Mouse (Mus musculus) midbrain, embryonic 15.5 days (tissue): ENCODE measurements around the gene Dlgap1. TPM values are rescaled to one million over a fixed set of nuclear protein-coding genes. Genes with fewer than 3 reads are reported as not detected.
A peak's percentile ranks its signal among the peaks of the same experiment; 100 is the strongest.

Experiments used
- ATAC-seq: fragments of 200-750 bp; cut with Nextera tagmentation; replicated peaks from 2 replicates; pipeline ENCODE4 v1.8.0; 2017; ENCODE audit warnings: moderate TSS enrichment
- H3K27ac ChIP-seq: fragments of 300-500 bp; sonication (generic); 2 replicates; pipeline ENCODE4 v1.5.1; 2015; ENCODE audit warnings: mild to moderate bottlenecking, inconsistent platforms
- H3K27me3 ChIP-seq: fragments of 300-500 bp; sonication (generic); replicated peaks from 2 replicates; pipeline ENCODE4 v1.6.1; 2015; ENCODE audit warnings: inconsistent platforms
- H3K36me3 ChIP-seq: fragments of 300-500 bp; sonication (generic); replicated peaks from 2 replicates; pipeline ENCODE4 v1.6.1; 2015; ENCODE audit warnings: inconsistent platforms
- H3K4me1 ChIP-seq: fragments of 300-500 bp; sonication (generic); 2 replicates; pipeline ENCODE4 v1.6.1; 2015; ENCODE audit warnings: inconsistent platforms
- H3K4me2 ChIP-seq: fragments of 300-500 bp; sonication (generic); 2 replicates; pipeline ENCODE4 v1.6.1; 2015; ENCODE audit warnings: inconsistent platforms, mild to moderate bottlenecking, moderate library complexity
- H3K4me3 ChIP-seq: fragments of 300-500 bp; sonication (generic); 2 replicates; pipeline ENCODE4 v1.5.1; 2015; ENCODE audit warnings: mild to moderate bottlenecking, inconsistent platforms
- H3K9ac ChIP-seq: fragments of 300-500 bp; sonication (generic); 2 replicates; pipeline ENCODE4 v1.6.1; 2015; ENCODE audit warnings: mild to moderate bottlenecking, inconsistent platforms
- H3K9me3 ChIP-seq: fragments of 300-500 bp; sonication (generic); 2 replicates; pipeline ENCODE4 v1.6.1; 2016; ENCODE audit warnings: inconsistent platforms
- WGBS: fragments of 180-500 bp; shearing (Covaris S2); methylation state at CpG from one replicate; pipeline ENCODE4 v1.1.7; 2015; ENCODE audit warnings: mixed read lengths; 5-methylcytosine and 5-hydroxymethylcytosine counted together
- polyA plus RNA-seq: library from polyadenylated mRNA; unstranded; fragments of >200 nt; fragmentation: Nextera tagmentation; extraction: Ambion mirVana; gene quantifications from 2 replicates; pipeline ENCODE4 v1.2.1, GENCODE M21; 2015

The Dlgap1 gene
- polyA plus RNA-seq, 1 experiment from 2014 or later: 28.4 TPM

DNA sequence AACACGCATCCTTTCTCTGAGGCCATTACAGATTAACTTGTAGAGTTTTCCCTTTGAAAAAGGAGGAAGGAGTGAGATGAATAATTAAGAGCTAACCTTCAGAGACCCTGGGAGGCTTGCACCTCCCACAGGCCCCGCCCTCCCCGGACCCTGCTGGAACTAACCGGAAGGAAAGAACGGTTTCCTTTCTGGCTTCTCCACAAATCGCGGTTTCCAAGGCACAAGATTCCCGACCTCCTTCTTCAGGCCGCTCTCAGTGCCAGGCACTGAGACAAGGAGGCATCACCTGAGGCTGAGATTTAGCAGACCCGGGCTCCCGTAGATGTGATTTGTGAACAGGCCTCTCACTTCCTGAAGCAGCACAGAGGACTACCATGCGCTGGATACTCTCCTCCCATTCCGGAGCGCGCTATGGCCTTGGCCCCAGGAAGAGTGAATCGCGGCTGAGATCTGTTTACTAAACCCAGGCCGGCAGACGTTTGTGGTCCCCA lies 782.3 kb downstream of the Dlgap1 start:
- WGBS: 6% methylated on average over 19 of the region's 19 CpGs

GRCm38 (mm10) chr17:70751676-70752075 lies 782.8 kb downstream of the Dlgap1 start:
- ATAC-seq: no peak
- H3K27me3 ChIP-seq: peaks cover 51% of the 10 kb centered on the region
- H3K9me3 ChIP-seq: no peaks in the 10 kb centered on the region
- no peak overlapping the region for H3K27ac ChIP-seq
- H3K36me3 ChIP-seq: no peaks in the 10 kb centered on the region
- H3K9ac ChIP-seq: no peak overlapping the region
- peak overlapping the region; percentile 44; the same call in 1 of the 2 replicates for H3K4me2 ChIP-seq
- H3K4me1 ChIP-seq: peaks cover 32% of the 10 kb centered on the region
- 58% methylated on average over 6 of the region's 6 CpGs for WGBS
- H3K4me3 ChIP-seq: peak overlapping the region; percentile 25; the same call in 1 of the 2 replicates

More for the DNA sequence above, 782.3 kb downstream of the Dlgap1 start:
- Histone ChIP-seq H3K36me3 (no peaks in the 10 kb centered on the region), H3K9me3 (no peaks in the 10 kb centered on the region), H3K27me3 (peaks cover 56% of the 10 kb centered on the region), H3K27ac (no peak overlapping the region), H3K4me2 (peak overlapping the region; percentile 44), H3K4me3 (peak overlapping the region; percentile 25), H3K9ac (no peak overlapping the region; the same call in 1 of the 2 replicates), H3K4me1 (peaks cover 32% of the 10 kb centered on the region)
- no peak for ATAC-seq

DNA sequence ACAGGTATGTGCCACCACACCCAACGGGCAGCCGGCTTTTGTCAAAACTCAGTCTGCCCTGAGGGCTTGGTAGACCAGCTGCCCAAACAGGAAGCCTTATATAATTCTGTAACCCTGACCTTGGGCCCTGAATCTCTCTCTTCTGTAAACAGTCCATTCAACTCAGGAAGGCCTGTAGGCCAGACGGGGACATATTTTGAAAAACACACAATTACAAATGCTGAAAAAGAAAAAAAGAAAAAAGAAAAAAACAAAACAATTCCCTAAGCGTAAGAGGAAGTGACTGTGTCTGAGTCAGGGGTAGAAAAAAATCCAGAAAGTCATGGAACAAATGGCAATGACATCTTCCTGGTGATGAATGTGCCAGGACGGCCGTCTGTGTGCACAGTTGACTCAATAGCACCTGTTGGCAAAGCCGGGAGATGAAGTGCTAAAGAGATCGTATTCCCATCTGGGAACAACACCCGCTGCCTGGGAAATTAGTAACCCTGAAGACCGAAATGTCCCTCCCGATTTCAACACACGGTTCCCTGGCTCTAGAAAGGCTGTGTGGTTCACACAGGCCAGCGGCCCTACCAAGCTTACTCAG lies 784.7 kb downstream of the Dlgap1 start:
- WGBS: 87% methylated on average over 13 of the region's 13 CpGs
- H3K4me1 ChIP-seq: peaks cover 20% of the 10 kb centered on the region
- no peak for ATAC-seq
- H3K27ac ChIP-seq: no peak overlapping the region
- H3K9me3 ChIP-seq: no peaks in the 10 kb centered on the region
- H3K4me3 ChIP-seq: no peak overlapping the region
- no peak overlapping the region for H3K9ac ChIP-seq
- no peaks in the 10 kb centered on the region for H3K36me3 ChIP-seq
- H3K4me2 ChIP-seq: no peak overlapping the region
- H3K27me3 ChIP-seq: peaks cover 43% of the 10 kb centered on the region

GRCm38 (mm10) chr17:70754041-70754440 lies 785.2 kb downstream of the Dlgap1 start:
- H3K4me3 ChIP-seq: no peak overlapping the region
- H3K36me3 ChIP-seq: no peaks in the 10 kb centered on the region
- no peaks in the 10 kb centered on the region for H3K9me3 ChIP-seq
- H3K27ac ChIP-seq: no peak overlapping the region
- ATAC-seq: no peak
- H3K4me1 ChIP-seq: peaks cover 18% of the 10 kb centered on the region
- 90% methylated on average over 9 of the region's 9 CpGs for WGBS
- H3K27me3 ChIP-seq: peaks cover 42% of the 10 kb centered on the region
- no peak overlapping the region for H3K4me2 ChIP-seq
- H3K9ac ChIP-seq: no peak overlapping the region

- no peak overlapping the region for H3K27ac ChIP-seq
- H3K27me3 ChIP-seq: peaks cover 37% of the 10 kb centered on the region
- H3K9me3 ChIP-seq: no peaks in the 10 kb centered on the region
- H3K4me1 ChIP-seq: peaks cover 18% of the 10 kb centered on the region
- no peak overlapping the region for H3K4me3 ChIP-seq
- H3K4me2 ChIP-seq: peak overlapping the region; percentile 53
- WGBS: 53% methylated on average over 7 of the region's 7 CpGs
- no peak overlapping the region for H3K9ac ChIP-seq
- H3K36me3 ChIP-seq: no peaks in the 10 kb centered on the region
- no peak for ATAC-seq
These were observed 785.8 kb downstream of the Dlgap1 start for GRCm38 (mm10) chr17:70754638-70755037.

- ATAC-seq: peak; percentile 60
- peaks cover 18% of the 10 kb centered on the region for H3K4me1 ChIP-seq
- H3K4me3 ChIP-seq: peak overlapping the region; percentile 26
- under 1% methylated on average over 22 of the region's 22 CpGs for WGBS
- 0 out of 2 replicates have a peak overlapping the region, but pooled peaks have one; percentile 38 for H3K27ac ChIP-seq
- H3K27me3 ChIP-seq: peaks cover 35% of the 10 kb centered on the region
- H3K9ac ChIP-seq: no peak overlapping the region; the same call in 1 of the 2 replicates
- H3K9me3 ChIP-seq: no peaks in the 10 kb centered on the region
- H3K4me2 ChIP-seq: peak overlapping the region; percentile 53
- no peaks in the 10 kb centered on the region for H3K36me3 ChIP-seq
These were observed 786.3 kb downstream of the Dlgap1 start for GRCm38 (mm10) chr17:70755039-70755668.

DNA sequence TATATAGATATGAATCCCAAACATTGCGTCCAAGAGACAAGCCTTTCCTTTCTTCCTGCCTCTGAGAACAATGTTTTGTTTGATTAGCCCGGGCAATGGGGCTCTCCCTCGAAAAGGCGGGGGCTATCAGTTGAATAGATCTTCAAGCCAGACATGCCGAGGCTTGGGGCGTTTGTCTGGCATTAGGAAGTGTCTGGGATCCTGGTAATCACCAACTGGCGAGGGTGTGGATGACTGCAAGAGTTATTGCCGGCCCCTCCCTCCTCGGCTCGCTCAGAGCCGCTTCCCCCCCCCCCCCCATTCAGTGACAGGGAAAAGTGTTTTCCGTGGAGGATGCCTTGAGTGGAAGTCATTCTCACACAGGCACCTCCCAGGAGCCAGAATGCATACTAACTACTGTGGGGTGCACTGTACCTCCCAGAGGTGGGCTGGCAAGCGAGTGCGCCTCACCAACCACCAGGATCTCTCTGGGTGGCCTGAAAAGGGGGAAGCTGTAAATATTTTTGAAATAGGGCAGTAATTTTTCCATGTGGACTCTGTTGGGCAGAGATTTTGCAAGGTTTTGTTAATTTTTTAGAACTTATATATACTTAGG lies 786.9 kb downstream of the Dlgap1 start:
- peaks cover 17% of the 10 kb centered on the region for H3K4me1 ChIP-seq
- H3K9ac ChIP-seq: no peak overlapping the region; the same call in 1 of the 2 replicates
- 5% methylated on average over 14 of the region's 14 CpGs for WGBS
- no peak overlapping the region for H3K27ac ChIP-seq
- no peaks in the 10 kb centered on the region for H3K36me3 ChIP-seq
- ATAC-seq: no peak; the same call in 1 of the 2 replicates
- H3K4me3 ChIP-seq: peak overlapping the region; percentile 26
- H3K4me2 ChIP-seq: peak overlapping the region; percentile 53
- H3K27me3 ChIP-seq: peaks cover 29% of the 10 kb centered on the region
- no peaks in the 10 kb centered on the region for H3K9me3 ChIP-seq

GRCm38 (mm10) chr17:70762001-70762400 lies 793.1 kb downstream of the Dlgap1 start:
- H3K9me3 ChIP-seq: no peaks in the 10 kb centered on the region
- no peaks in the 10 kb centered on the region for H3K36me3 ChIP-seq
- H3K27me3 ChIP-seq: no peaks in the 10 kb centered on the region
- no peak overlapping the region for H3K9ac ChIP-seq
- ATAC-seq: no peak
- no peak overlapping the region for H3K27ac ChIP-seq
- no peaks in the 10 kb centered on the region for H3K4me1 ChIP-seq
- WGBS: 97% methylated on average over 7 of the region's 7 CpGs
- H3K4me2 ChIP-seq: no peak overlapping the region
- no peak overlapping the region for H3K4me3 ChIP-seq

- Histone ChIP-seq H3K27me3 (no peaks in the 10 kb centered on the region), H3K4me1 (no peaks in the 10 kb centered on the region), H3K4me2 (no peak overlapping the region), H3K27ac (no peak overlapping the region), H3K9me3 (no peaks in the 10 kb centered on the region), H3K9ac (no peak overlapping the region), H3K36me3 (no peaks in the 10 kb centered on the region), H3K4me3 (no peak overlapping the region)
- WGBS: 88% methylated on average over 10 of the region's 10 CpGs
- ATAC-seq: no peak
These were observed 793.8 kb downstream of the Dlgap1 start for GRCm38 (mm10) chr17:70762634-70763033.

DNA sequence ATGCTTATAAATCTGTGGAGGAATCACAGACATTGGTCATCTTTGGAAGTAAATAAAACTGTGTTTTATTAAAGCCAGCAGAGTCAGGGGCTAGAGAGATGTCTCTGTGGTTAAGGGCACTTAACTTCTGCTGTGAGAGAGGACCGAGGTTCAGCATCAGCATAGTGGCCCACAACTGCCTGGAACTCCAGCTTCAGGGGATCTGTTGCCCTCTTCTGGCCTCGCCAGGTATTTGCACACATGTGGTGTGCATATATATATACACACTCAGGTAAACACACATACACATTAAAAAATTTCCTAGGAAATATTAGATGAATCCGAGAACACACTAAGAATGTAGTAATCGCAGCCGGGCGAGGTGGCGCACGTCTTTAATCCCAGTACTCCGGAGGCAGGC lies 796.5 kb downstream of the Dlgap1 start:
- WGBS: over 99% methylated on average over 9 of the region's 9 CpGs
- no peak overlapping the region for H3K9ac ChIP-seq
- no peak overlapping the region for H3K27ac ChIP-seq
- no peak overlapping the region for H3K4me2 ChIP-seq
- ATAC-seq: no peak
- no peaks in the 10 kb centered on the region for H3K36me3 ChIP-seq
- H3K9me3 ChIP-seq: no peaks in the 10 kb centered on the region
- H3K4me3 ChIP-seq: no peak overlapping the region
- H3K27me3 ChIP-seq: no peaks in the 10 kb centered on the region
- no peaks in the 10 kb centered on the region for H3K4me1 ChIP-seq

DNA sequence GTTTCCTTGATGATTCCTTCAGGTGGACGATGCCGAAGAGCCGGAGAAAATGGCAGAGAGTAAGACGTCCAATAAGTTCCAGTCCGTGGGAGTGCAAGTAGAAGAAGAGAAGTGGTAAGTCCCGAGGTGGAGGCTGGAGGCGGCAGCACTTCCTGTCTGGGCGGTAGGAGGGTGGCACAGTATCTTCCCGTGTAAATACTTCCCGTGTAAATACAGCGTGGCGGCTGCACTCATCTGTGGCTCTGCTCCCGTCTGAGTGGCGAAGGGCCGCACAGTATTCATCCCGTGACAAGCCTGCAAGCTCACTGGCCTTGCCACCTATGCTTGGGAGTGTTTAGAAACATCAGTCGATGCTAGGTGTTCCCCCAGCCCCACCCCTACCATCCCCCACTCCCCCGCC lies 797.1 kb downstream of the Dlgap1 start:
- Histone ChIP-seq H3K27ac (no peak overlapping the region), H3K4me3 (no peak overlapping the region), H3K27me3 (no peaks in the 10 kb centered on the region), H3K36me3 (no peaks in the 10 kb centered on the region), H3K4me2 (no peak overlapping the region), H3K4me1 (no peaks in the 10 kb centered on the region), H3K9me3 (no peaks in the 10 kb centered on the region), H3K9ac (no peak overlapping the region)
- ATAC-seq: no peak
- WGBS: 93% methylated on average over 18 of the region's 18 CpGs

DNA sequence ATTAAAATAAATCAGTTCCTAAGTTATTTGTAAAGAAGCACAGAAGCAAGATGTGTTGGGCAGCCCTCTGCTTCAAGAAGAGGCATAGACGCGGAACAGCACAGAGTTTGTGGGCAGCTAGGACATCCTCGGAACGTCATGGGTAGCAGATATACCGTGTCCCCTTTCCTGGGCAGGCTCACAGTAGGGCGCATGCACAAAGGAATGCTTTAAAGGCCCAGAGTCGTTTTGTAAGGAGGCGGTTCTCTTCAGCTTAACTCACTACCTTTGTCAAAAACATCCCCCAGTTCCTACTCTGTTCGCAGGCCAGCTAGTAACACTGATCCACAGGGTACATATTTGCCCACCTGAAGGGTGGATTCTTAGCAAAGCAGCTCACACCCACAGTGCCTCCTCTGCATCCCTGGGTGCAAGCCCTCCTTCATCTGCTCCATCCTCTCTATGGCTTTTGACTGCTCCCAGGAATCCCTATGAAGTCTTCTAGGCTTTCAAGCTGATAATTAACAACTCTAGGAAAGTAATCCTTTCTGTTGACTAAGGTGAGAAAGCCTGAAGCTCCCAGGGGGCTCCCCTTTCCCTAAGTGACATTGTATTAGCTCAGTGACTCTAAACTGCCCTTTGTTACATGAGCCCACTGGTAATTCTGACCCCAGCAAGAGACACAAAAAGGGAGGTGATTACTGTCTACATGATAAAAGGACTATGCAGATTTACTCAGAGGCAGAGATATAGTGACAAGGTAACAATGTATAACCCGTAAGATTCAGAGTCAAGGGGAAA lies 803.4 kb downstream of the Dlgap1 start:
- Histone ChIP-seq H3K27me3 (no peaks in the 10 kb centered on the region), H3K27ac (no peak overlapping the region), H3K9ac (no peak overlapping the region), H3K4me2 (no peak overlapping the region), H3K9me3 (no peaks in the 10 kb centered on the region), H3K36me3 (no peaks in the 10 kb centered on the region), H3K4me3 (no peak overlapping the region), H3K4me1 (peaks cover 5% of the 10 kb centered on the region)
- 8% methylated on average over 10 of the region's 10 CpGs for WGBS
- no peak for ATAC-seq
